Mouse (Mus musculus) liver, embryonic 14.5 days (tissue): Measurements from ENCODE around the gene Uba52. TPM values are rescaled to one million over a fixed set of nuclear protein-coding genes. Genes with fewer than 3 reads are reported as not detected.

Experiments used
- ATAC-seq: fragments of 200-750 bp; cut with Nextera tagmentation; 2 replicates; pipeline ENCODE4 v1.8.0; 2017; ENCODE audit warnings: moderate number of reproducible peaks, mild to moderate bottlenecking, moderate library complexity; ENCODE audit not compliant: insufficient read depth
- DNase-seq, 3 experiments: peaks; one replicate each; pipeline ENCODE4 v3.0.0-alpha.2; 2012 to 2013; ENCODE audit warnings: low read depth in 3 of 3, low spot score in 3 of 3
- H3K27ac ChIP-seq: fragments of 300-500 bp; sonication (generic); 2 replicates; pipeline ENCODE4 v1.5.1; 2014; ENCODE audit warnings: moderate library complexity, mild to moderate bottlenecking, control low read depth, inconsistent platforms
- H3K27me3 ChIP-seq: fragments of 300-500 bp; sonication (generic); 2 replicates; pipeline ENCODE4 v1.6.1; 2014; ENCODE audit warnings: mild to moderate bottlenecking, low read length, moderate library complexity; ENCODE audit not compliant: control insufficient read depth, insufficient read depth
- H3K36me3 ChIP-seq: fragments of 300-500 bp; sonication (generic); replicated peaks from 2 replicates; pipeline ENCODE4 v1.6.1; 2014; ENCODE audit warnings: low read depth; ENCODE audit not compliant: control insufficient read depth, insufficient read depth
- H3K4me1 ChIP-seq, 2 experiments: fragments of 200-500 bp in 1 of 2; fragments of 300-500 bp in 1 of 2; sonication (generic) in 1 of 2; replicated peaks; 2 replicates each; pipeline ENCODE4 v1.6.1; 2012 to 2014; ENCODE audit warnings: antibody characterized with exemption in 1 of 2, inconsistent platforms in 1 of 2, low read length in 1 of 2; ENCODE audit not compliant: control insufficient read depth in 2 of 2, insufficient read depth in 2 of 2
- H3K4me2 ChIP-seq: fragments of 300-500 bp; sonication (generic); 2 replicates; pipeline ENCODE4 v1.6.1; 2014; ENCODE audit warnings: low read depth, mild to moderate bottlenecking, control low read depth, moderate library complexity
- H3K4me3 ChIP-seq, 2 experiments: fragments of 200-500 bp in 1 of 2; fragments of 300-500 bp in 1 of 2; sonication (generic) in 1 of 2; 2 replicates each; pipeline ENCODE4 v1.5.1; 2012 to 2014; ENCODE audit warnings: low read depth in 2 of 2, low read length in 2 of 2, mild to moderate bottlenecking in 2 of 2, control low read depth in 1 of 2, inconsistent platforms in 1 of 2, moderate library complexity in 1 of 2; ENCODE audit not compliant: insufficient read depth in 1 of 2
- H3K9ac ChIP-seq: fragments of 300-500 bp; sonication (generic); replicated peaks from 2 replicates; pipeline ENCODE4 v1.6.1; 2014; ENCODE audit warnings: mild to moderate bottlenecking, control low read depth, moderate library complexity
- H3K9me3 ChIP-seq: fragments of 300-500 bp; sonication (generic); 2 replicates; pipeline ENCODE4 v1.6.1; 2016; ENCODE audit warnings: low read length, mixed read lengths; ENCODE audit not compliant: control insufficient read depth
- CTCF ChIP-seq: IDR thresholded peaks from 2 replicates; pipeline ENCODE4 v1.5.1; 2016; ENCODE audit warnings: antibody characterized with exemption, low read depth, control low read depth
- EP300 ChIP-seq: IDR thresholded peaks from 2 replicates; pipeline ENCODE4 v1.6.1; 2016; ENCODE audit warnings: antibody characterized with exemption, low read depth
- WGBS: fragments of 180-500 bp; shearing (Covaris S2); extraction: QIAGEN DNeasy Blood & Tissue Kit; methylation state at CpG from one replicate; pipeline ENCODE4 v1.1.7; 2014; ENCODE audit not compliant: insufficient replicate concordance; 5-methylcytosine and 5-hydroxymethylcytosine counted together
- polyA plus RNA-seq, 2 experiments: library from polyadenylated mRNA; depleted of rRNA in 1 of 2; stranded (reverse) in 1 of 2; unstranded in 1 of 2; fragments of >200 nt; fragmentation: Nextera tagmentation in 1 of 2; extraction: Ambion mirVana in 1 of 2; gene quantifications; 2 replicates each; pipeline versions ENCODE4 v1.2.1 to v1.2.3; 2012 to 2014

The Uba52 gene
- polyA plus RNA-seq, 2 experiments: 773 to 870 TPM

- Histone ChIP-seq H3K27me3 (peaks cover 84% of the 10 kb centered on the region), H3K4me2 (no peak overlapping the region), H3K36me3 (no peaks in the 10 kb centered on the region), H3K9me3 (no peaks in the 10 kb centered on the region), H3K27ac (no peak overlapping the region), H3K4me1 (0 out of 4 replicates have a peak, but pooled peaks cover 0 to 2% of the 10 kb centered on the region in 2 experiments), H3K4me3 (no peak overlapping the region), H3K9ac (no peak overlapping the region)
- no peak for TF ChIP-seq CTCF
- no peak for TF ChIP-seq EP300
- DNase-seq (no peak), ATAC-seq (no peak)
- 43% methylated on average over 7 of the region's 7 CpGs for WGBS
Observed at GRCm38 (mm10) chr8:70486191-70486681, 24.4 kb downstream of the Uba52 start.

GRCm38 (mm10) chr8:70482943-70483342, 27.7 kb downstream of the Uba52 start:
- no peak overlapping the region for H3K4me2 ChIP-seq
- no peaks in the 10 kb centered on the region for H3K36me3 ChIP-seq
- H3K4me3 ChIP-seq: no peak overlapping the region
- H3K9me3 ChIP-seq: no peaks in the 10 kb centered on the region
- no peak for ATAC-seq
- H3K4me1 ChIP-seq: peaks cover 3% of the 10 kb centered on the region in 2 experiments
- H3K9ac ChIP-seq: no peak overlapping the region
- H3K27ac ChIP-seq: no peak overlapping the region
- TF ChIP-seq EP300 (no peak), CTCF (no peak)
- H3K27me3 ChIP-seq: peaks cover 64% of the 10 kb centered on the region
- 52% methylated on average over 2 of the region's 2 CpGs for WGBS
- DNase-seq: no peak

GRCm38 (mm10) chr8:70481908-70482307, 28.7 kb downstream of the Uba52 start:
- H3K9me3 ChIP-seq: no peaks in the 10 kb centered on the region
- H3K9ac ChIP-seq: no peak overlapping the region
- no peak overlapping the region for H3K27ac ChIP-seq
- H3K4me3 ChIP-seq: no peak overlapping the region
- ATAC-seq: no peak
- no peak overlapping the region for H3K4me2 ChIP-seq
- DNase-seq: no peak
- WGBS: 53% methylated on average over 3 of the region's 3 CpGs
- H3K36me3 ChIP-seq: no peaks in the 10 kb centered on the region
- peaks cover 11 to 13% of the 10 kb centered on the region in 2 experiments for H3K4me1 ChIP-seq
- peaks cover 54% of the 10 kb centered on the region for H3K27me3 ChIP-seq
- no peak for TF ChIP-seq EP300
- no peak for TF ChIP-seq CTCF

- Histone ChIP-seq H3K36me3 (no peaks in the 10 kb centered on the region), H3K4me3 (peak overlapping the region; percentile 57 to 92), H3K4me2 (peak overlapping the region; percentile 88), H3K27me3 (peaks cover 20% of the 10 kb centered on the region), H3K27ac (peak overlapping the region; percentile 72), H3K9me3 (no peaks in the 10 kb centered on the region), H3K9ac (0 out of 2 replicates have a peak overlapping the region, but pooled peaks have one; percentile 29), H3K4me1 (peaks cover 17 to 26% of the 10 kb centered on the region in 2 experiments)
- DNase-seq (peak; percentile 68 to 73 (median 70)), ATAC-seq (peak; percentile 53)
- TF ChIP-seq CTCF: no peak
- peak; percentile 23; the same call in 1 of the 2 replicates for TF ChIP-seq EP300
- WGBS: 1% methylated on average over 21 of the region's 21 CpGs
Observed at GRCm38 (mm10) chr8:70477269-70477982, 33.2 kb downstream of the Uba52 start.
